Mouse (Mus musculus): Measurements from ENCODE around the gene AL732309.1.
A peak's percentile ranks its signal among the peaks of the same experiment; 100 is the strongest.
"Not testable (repeated sequence)": the region's sequence is repeated elsewhere in the genome, so short reads cannot be mapped to it uniquely, and the experiment has no call there.

Gene AL732309.1

DNA sequence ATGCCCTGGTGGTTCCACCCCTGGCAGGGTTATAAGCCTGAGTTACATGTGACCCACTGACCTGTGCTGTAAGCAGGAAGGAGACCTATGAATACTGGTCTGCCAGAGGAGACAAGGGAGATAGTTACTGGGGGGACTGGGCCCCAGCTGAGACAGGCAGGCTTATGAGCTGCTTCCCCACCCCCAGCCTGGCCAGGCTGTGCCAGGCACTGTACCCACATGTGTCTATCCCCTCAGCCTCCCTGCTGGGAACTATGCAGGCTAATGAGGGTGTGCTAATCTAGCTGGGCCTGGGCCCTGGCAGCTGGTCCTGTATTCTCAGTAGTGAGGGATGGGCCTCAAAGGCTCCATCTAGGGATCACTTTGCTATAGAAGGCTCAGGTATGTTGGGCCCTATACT lies 20.6 kb upstream of the AL732309.1 start:
- DNase-seq (ENCODE audit: low spot score in 2 of 2): no peak

DNA sequence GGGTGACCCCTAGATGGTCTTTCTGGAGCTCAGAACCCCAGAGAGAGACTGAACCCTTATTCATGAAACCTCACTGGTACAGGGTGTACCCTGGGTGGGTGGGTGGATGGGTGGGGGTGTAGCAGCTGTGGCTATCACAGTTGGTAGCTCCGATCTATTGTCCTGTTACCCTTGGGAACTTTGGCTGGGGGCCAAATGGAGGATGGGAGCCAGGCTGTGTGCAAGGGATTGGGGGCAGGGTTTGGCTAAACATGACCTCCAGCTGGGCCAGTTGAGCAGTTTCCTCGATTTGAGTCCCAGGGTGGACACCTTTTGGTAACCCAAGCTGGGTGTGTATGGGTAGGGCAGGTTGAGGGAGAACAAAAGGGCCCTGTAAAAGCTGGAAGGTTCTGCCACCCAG lies 20.1 kb upstream of the AL732309.1 start:
- DNase-seq (ENCODE audit: low spot score in 2 of 2): no peak

DNA sequence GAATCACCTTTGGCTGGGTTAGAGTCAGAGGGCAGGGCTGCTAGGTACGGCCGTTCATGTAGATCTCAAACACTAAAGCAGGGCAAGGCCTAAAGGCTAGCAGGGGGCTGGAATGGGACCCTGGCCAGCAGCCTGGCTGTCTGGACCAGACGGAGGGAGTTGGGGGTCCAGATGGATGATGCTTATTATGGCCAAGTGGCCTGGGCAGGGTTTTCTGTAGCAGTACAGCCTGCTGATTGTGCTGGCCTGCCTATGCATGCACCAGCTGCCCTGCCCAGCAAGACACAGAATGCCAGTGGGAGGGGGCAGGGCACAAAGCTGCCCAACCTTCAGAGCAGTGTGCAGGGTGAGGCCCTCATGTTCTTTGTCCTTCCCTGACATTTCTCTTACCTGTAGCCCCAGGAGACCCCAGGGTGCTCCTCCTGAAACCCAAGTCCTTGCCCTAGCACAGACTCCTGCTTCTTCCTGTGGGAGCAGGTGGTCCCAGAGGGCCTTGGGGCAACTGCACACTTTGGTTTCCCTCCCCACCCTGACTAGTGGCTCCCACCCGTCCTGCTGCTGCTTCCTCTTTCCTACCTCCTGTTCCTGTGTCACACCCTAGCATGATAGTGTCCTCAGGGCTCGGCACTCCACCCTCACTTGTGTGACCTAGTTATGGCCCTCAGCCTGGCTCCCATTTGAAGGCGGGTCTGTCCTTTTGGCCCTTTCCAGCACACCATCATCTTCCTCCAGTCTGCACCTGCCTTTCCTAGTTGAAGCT lies 19.4 kb upstream of the AL732309.1 start:
- no peak for DNase-seq (ENCODE audit: low spot score in 2 of 2)

DNA sequence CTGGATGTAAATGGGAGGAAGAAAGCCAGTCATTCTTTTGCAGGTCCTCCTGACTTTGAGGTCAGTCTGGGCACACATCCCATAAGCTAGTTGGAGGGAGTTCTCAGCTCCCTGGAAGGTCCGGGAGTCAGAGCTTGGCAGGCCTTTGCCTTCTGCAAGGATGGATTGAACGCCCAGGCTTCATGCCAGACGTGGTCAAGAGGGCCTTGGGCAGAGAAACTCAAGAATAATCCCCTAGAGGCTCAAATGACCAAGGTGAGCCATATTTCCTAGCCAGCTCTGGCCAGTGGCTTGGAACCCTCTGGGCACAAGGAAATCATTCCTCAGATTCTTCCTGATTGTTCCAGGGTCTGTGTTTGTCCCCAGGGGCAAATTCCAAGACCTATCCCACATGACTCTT lies 18.2 kb upstream of the AL732309.1 start:
- DNase-seq (ENCODE audit: low spot score in 2 of 2): no peak

DNA sequence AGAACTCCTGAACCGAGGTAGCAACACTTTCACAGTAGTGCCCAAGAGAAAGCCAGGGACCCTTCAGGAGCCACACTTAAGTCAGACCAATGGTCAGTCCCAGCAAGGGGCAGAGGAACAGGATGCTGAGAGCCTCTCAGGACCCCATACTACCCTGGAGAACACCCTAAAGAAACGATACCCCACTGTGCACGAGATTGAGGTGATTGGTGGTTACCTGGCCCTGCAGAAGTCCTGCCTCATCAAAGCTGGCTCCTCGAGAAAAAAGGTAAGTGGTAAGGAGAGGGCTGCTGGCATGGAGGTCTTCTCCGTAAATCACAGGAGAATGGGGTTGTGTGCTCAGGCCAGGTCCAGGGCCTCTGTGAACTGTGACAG lies 17.6 kb upstream of the AL732309.1 start:
- no peak for DNase-seq (ENCODE audit: low spot score in 2 of 2)

DNA sequence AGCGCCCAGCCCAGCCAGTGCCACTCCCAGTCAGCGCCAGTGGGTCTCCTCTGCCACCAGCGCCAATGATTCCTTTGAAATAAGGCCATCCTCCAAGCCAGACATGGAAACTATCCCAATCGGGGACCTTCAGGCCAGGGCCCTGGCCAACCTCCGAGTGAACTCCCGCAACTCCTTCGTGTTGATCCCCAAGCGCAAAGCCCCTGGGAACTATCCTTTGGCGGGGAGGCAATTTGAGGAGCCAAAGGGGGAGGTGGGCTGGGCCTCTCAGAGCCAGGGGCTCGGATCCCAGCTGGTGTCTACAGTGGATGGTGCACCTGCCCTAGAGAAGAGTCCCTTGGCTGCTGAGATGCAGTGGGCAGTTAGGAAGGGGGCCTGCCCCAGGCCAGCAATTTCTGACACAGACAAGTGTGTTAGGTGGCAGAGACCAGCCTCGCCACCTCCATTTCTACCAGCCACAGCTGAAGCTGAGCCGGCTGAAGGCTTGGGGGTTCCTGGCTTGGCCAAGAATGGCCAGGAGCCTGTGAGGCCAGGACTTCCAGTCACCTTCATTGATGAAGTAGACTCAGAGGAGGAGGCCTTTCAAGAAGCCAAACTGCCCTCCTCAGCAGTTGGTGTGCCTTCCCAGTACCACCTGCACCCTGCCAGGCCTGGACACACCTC lies 17.1 kb upstream of the AL732309.1 start:
- no peak for DNase-seq (ENCODE audit: low spot score in 2 of 2)

DNA sequence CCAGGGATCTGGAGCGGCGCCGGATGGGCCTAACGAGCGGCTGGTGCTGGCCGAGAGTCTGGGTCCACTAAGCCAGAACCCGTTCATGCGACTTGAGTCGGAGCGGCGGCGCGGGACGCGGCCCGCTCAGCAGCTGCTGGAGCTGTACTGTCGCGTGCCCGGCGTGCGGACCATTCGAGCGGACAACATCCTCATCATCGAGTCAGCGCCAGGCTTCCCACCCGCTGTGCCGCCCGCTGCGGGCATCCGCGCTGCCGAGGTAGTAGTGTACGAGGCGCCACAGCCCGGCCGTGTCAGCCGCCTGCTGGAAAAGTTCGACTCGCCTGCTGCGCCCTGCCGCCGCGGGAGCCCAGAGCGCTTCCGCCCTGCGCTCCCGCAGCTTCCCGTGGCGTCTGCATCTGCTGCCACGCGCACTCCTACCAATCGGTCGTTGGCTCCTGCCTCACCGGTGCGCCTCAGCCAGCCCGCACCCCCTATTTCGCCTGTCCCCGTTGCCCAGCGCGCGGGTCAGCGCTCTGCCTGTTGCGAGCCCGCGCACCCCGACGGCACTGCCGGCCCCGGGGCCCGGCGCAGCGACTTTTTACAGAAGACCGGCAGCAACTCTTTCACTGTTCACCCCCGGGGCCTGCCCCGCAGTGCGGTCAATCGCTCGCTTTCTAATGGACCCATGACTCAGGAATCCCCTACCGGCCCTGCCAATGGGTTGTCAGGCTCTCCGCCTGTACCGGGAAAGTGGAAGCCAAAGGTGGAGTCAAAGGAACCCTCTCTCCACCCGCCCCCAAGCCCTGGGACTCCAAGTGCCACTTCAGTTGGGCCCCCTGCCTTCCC lies 16.3 kb upstream of the AL732309.1 start:
- peak; percentile 59 to 81 for DNase-seq (ENCODE audit: low spot score in 2 of 2)

DNA sequence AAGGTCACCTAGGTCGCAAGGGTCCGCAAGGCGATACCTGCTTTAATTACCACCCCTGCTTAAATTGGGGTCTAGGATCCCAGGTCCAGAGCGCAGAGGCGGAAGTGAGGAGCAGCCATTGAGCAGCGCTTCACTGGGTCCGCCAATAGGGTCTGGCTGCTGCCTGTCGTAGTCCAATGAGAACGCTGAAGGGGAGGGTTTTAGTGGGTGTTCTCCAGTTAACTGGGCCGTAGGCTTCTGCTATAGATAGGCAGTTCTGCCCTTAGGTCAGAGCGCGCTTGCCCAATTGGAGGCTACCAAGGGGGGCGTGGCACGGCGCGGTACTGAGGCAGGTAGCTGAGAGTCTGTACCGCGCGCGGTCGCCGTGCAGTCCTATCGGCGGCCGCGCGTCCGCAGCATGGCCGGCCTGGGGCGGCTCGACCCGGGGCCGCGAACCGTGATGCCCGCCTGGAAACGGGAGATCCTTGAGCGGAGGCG lies 15.7 kb upstream of the AL732309.1 start, which contains the start of gene Tprn:
Gene Tprn (plus strand): TSS at position 328 of the 477 bp plus-strand sequence.
- peak; percentile 96 for DNase-seq (ENCODE audit: low spot score in 2 of 2)

DNA sequence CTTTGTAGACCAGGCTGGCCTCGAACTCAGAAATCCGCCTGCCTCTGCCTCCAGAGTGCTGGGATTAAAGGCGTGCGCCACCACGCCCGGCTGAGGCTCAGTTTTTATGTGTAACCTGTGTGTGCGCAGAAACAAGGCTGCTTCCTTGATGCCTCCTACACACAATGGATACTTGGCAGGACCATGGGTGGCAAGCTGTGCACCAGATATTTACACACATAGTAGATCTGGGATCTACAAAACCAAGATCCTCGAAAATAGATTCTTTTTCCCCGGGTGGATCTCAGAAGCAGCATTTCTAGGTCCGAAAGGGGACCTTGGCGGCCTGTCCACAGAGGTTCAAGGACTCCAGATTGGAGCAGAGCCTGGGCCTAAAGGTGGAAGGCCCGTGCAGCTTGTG lies 15.2 kb upstream of the AL732309.1 start:
- no peak for DNase-seq (ENCODE audit: low spot score in 2 of 2)

DNA sequence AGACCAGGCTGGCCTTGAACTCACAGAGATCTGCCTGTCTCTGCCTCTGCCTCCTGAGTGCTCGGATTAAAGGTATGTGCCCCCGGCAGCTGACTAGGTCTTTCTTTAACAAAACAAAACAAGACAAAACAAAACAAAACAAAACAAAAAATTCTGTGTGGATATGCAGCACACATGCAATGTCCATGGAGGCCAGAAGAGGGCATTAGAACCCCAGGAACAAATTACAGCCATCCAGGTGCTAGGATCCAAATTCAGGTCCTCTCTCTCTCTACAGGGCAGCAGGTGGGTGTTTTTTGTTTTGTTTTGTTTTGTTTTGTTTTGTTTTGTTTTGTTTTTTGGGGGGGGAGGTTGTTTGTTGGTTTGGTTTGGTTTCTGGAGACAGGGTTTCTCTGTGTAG lies 12.2 kb upstream of the AL732309.1 start:
- no peak for DNase-seq (ENCODE audit: low spot score in 2 of 2)

DNA sequence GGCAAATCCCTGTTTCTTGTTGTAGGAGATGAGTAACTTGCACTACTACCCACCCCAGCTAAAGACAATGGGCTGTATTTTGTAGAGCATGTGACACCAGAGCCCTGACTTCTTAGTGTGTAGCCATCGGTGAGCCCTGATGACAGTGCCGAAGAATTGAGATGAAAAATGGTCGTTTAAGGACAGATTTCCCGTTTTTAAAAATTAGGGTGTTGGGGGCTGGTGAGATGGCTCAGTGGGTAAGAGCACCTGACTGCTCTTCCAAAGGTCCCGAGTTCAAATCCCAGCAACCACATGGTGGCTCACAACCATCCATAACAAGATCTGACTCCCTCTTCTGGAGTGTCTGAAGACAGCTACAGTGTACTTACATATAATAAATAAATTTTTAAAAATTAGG lies 10.6 kb upstream of the AL732309.1 start:
- not testable (repeated sequence) for DNase-seq (ENCODE audit: low spot score in 2 of 2)

DNA sequence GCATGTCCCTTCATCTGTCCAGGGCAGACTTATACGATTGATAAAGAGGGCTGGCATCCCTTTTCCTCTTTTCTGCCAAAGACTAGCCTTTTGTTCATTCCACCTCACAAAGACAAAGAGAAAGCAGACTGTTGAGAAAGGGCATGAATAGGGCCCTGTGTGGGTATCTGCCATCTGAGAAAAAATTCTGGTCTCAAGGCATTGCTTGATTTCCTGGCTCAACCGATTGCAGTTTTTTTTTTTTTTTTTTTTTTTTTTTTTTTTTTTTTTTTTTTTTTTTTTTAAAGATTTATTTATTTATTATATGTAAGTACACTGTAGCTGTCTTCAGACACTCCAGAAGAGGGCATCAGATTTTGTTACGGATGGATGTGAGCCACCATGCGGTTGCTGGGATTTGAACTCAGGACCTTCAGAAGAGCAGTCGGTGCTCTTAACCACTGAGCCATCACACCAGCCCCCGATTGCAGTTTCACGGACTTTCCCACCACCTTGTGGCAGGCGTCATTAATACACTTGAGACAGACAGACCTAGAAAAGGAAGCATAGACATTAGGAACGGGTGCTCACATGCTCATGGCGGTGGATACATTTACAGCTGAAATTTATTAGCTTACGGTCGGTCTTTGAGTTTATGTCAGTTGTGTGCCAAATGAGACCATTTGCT lies 9.9 kb upstream of the AL732309.1 start:
- DNase-seq (ENCODE audit: low spot score in 2 of 2): peak; percentile 68 to 81

DNA sequence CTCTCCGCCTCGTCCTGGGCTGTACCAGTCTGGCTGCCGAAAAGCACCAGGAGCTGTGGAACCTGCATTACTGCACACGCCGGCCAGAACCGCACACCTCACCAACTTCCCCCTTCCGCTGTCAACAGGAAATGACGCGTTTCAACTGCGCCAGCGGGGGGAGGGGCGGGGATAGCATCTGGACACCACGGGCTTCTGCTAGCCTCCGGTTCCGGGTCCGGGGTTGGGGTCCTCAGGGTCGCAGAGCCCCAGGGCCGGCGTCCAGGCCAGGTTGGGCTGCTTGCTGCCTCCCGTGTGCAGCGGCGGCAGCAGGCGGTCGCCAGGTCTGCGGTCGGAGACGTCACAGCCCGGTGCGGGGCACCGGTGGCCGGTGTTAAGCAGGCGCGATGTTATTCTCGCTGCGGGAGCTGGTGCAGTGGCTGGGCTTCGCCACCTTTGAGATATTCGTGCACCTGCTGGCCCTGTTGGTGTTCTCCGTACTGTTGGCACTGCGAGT lies 8.7 kb upstream of the AL732309.1 start, which contains the start of gene Tmem203:
Gene Tmem203 (plus strand): TSS at position 156 of the 496 bp plus-strand sequence.
- DNase-seq (ENCODE audit: low spot score in 2 of 2): peak; percentile 83 to 92

DNA sequence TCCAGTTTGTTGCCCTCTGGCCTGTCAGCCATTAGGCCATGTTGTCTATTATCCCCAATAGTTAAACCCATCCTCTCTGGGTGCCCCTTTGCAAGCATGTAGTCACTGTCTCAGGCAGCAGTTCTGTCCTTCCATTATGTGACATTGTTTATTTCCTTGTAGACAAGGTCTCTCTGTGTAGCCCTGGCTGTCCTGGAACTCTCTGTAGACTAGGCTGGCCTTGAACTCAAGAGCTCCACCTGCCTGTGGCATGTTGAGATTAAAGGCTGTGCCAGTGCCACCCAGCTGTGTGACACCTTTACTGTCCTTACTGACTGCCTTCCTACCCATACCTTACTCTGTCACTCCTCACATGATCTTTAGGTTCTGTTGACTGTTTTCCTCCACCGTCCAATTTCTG lies 5.7 kb upstream of the AL732309.1 start:
- no peak for DNase-seq (ENCODE audit: low spot score in 2 of 2)

DNA sequence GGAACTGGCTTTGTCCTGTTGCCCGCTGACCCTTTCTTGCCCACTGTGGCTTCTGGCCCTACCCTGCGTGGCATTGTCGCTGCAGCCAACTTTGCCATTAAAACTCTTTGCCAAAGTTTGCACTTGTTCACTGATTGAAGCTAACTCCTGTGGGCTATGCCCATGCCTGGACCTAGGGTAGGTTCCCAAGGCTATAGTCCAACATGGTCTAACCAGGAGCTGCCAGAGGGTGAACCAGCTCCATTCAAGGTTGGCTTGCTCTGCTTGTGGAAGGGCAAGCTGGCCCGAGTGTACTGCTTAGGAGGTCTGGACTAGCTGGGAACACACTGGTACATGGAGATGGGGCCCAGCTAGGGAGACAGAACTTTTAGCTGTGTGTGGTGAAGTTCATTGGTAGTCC lies 2.5 kb downstream of the AL732309.1 start:
- no peak for DNase-seq (ENCODE audit: low spot score in 2 of 2)

DNA sequence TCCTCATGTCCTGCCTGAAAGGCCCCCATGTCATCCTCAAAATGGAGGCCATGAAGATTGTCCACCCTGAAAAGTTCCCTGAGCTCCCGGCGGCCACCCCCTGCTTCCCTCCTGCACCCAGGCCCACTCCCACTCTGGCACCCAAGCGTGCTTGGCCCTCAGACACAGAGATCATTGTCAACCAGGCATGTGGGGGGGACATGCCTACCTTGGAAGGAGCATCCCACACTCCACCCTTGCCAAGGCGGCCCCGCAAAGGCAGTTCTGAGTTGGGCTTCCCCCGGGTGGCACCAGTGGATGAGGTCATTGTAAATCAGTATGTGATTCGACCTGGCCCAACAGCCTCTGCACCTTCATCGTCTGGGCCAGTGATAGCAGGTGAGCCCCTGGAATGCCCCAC lies 3.3 kb downstream of the AL732309.1 start:
- DNase-seq (ENCODE audit: low spot score in 2 of 2): no peak

DNA sequence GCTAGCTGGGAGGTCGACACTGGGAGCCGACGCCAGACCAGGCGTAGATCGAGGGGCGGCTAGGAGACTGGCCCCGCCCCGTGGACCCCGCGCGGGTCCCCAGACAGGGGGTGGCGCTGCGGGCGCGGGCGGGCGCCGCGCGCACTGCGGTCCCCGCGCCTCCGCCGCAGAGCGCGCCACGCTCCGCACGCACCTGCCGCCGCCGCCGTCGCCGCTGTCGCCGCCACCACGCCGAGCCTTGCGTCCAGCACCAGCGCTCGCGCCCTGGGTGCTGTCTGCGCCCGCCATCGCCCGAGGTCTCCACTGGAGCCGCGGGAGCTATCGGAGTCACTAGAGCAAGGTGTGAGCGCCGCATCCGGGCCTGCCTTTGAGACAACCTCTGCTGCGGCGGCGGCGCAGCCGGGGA lies 4.6 kb downstream of the AL732309.1 start, which contains the start of the genes Rnf208 and Cysrt1:
Gene Rnf208 (plus strand): TSS at position 155 of the 406 bp plus-strand sequence.
Gene Cysrt1 (minus strand): TSS at position 352 of the 406 bp plus-strand sequence.
- no peak for DNase-seq (ENCODE audit: low spot score in 2 of 2)

DNA sequence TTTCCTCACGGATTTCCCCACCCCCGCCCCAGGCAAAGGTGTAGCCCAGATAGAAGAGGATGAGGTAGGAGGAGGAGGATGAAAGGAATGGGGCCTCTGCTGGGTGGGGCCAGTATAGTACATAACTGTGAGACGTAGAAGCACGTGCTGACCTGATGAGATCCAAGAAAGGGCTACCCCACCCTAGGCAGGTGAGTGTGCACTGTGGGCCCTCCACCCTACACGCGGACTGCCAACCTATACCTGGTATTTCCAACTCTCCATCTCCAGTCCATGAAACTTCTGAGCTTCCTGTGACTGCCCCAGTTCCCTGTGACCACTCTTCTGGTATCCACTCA lies 5.3 kb downstream of the AL732309.1 start:
- DNase-seq (ENCODE audit: low spot score in 2 of 2): no peak

DNA sequence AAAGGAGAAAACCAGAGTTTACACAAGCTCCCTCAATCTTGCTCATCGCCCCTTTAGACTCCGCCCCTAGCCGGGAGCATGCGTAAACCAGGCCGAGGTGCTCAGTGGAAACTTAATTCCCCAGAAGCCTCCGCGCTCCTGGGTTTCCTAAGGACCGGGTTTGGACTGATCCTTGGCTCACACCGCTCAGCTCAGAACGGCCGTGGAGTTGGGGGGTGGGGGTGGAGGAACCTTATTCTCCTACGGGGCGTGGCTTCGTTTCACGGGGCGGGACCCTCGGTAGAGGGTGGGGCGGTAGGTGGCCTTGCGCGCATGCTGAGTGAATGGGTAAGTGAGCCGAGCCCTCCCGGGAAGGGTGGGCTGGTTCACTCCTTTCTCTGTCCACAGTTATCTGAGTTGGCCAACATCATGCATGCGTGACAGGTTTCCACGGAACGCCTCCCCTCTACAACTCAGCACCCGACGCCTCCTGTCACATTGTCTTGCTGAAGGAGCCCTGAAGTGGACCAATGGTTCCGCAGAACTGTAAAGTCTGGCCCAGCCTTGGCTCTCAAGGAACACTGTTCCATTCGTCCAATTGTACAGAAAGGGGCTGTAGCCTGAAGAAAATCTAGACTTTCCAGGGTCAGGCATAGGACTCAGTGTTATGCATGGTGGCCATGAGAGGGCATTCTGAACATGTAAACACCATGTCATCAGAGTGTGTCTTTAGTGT lies 5.8 kb downstream of the AL732309.1 start:
- DNase-seq (ENCODE audit: low spot score in 2 of 2): peak in 1 of 2 experiments; percentile 52

DNA sequence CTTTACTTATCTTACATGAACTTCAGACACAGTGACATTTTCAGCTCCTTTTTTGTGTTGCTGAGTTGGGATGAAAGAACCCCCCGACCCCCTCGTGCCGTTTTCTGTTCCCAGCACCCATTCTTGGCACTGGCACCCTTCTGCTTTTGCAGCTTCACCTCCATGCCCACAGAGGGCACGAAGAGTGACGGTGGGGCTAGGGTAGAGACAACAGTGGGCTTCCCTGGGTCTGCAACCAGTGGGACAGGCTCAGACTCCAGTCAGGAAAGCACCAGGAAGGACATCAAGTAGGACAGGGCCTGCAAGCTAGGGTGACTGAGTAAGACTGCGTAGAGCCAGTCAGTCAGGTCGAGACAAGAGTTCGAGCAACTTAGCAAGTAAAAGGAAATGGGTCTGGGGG lies 6.4 kb downstream of the AL732309.1 start:
- DNase-seq (ENCODE audit: low spot score in 2 of 2): no peak

DNA sequence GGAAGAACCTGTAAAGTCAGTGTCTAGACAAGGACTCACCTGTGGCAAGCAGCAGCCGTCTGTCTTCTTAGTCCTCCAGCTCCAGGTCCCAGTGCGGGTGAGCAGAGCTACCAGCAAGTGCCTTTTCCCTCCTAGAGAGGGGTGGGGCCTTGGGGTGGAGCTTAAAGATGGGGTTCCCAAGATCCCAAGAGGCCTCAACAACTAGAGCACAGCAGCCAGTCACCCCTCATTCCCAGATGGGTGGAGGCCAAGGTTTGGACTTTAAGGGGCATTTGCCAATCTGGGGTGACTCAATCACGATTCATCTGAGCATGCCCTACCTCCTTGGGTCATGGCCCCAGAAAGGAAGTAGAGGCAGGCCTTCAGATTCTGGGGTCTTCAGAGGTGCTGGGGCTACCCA lies 6.9 kb downstream of the AL732309.1 start:
- DNase-seq (ENCODE audit: low spot score in 2 of 2): no peak

All from spleen, postnatal 4 days (tissue).